Mouse (Mus musculus) heart, embryonic 13.5 days (tissue): Measurements from ENCODE around the gene Igfn1. TPM values are rescaled to one million over a fixed set of nuclear protein-coding genes. Genes with fewer than 3 reads are reported as not detected.

Experiments
- polyA plus RNA-seq: library from polyadenylated mRNA; unstranded; fragments of >200 nt; fragmentation: Nextera tagmentation; extraction: Ambion mirVana; gene quantifications from 2 replicates; pipeline ENCODE4 v1.2.1, GENCODE M21; 2015

Gene Igfn1
- polyA plus RNA-seq, 1 experiment from 2014 or later = not detected

Other genes starting within 250 kb of the Igfn1 start
- 67.1 and 75.3 TPM in 2 replicates for gene Phlda3, start 240.2 kb downstream of the Igfn1 start, polyA plus RNA-seq
- 3,602 and 4,207 TPM in 2 replicates for gene Tnni1, start 226.9 kb downstream of the Igfn1 start, polyA plus RNA-seq
- gene Lad1, start 187.7 kb downstream of the Igfn1 start, polyA plus RNA-seq = 4.0 and 4.4 TPM in 2 replicates
- 5,554 and 6,221 TPM in 2 replicates for gene Tnnt2, start 170.0 kb downstream of the Igfn1 start, polyA plus RNA-seq
- gene Pkp1, start 87.1 kb downstream of the Igfn1 start, polyA plus RNA-seq = 0.08 and 0.12 TPM in 2 replicates
- gene Tmem9, start 1.8 kb upstream of the Igfn1 start, polyA plus RNA-seq = 123 and 138 TPM in 2 replicates
- not detected in 2 replicates for gene Ascl5, start 44.5 kb upstream of the Igfn1 start, polyA plus RNA-seq
- 0.19 and 0.45 TPM in 2 replicates for gene Cacna1s, start 46.4 kb upstream of the Igfn1 start, polyA plus RNA-seq
- 1.5 and 1.7 TPM in 2 replicates for gene Kif21b, start 125.0 kb upstream of the Igfn1 start, polyA plus RNA-seq
- not detected in 2 replicates for gene Mroh3, start 206.5 kb upstream of the Igfn1 start, polyA plus RNA-seq
- 1.3 and 1.4 TPM in 2 replicates for gene Inava, start 227.9 kb upstream of the Igfn1 start, polyA plus RNA-seq